Mouse (Mus musculus) myocyte (in vitro differentiated cells): ENCODE measurements around the gene Tspan11.

ENCODE experiments used
- E2F4 ChIP-seq: IDR thresholded peaks from one replicate; pipeline ENCODE4 v1.6.1; 2011; ENCODE audit warnings: mild to moderate bottlenecking, control low read depth, moderate library complexity; ENCODE audit not compliant: insufficient read depth
- MAX ChIP-seq: IDR thresholded peaks from one replicate; pipeline ENCODE4 v1.6.1; 2011; ENCODE audit warnings: low read depth, mild to moderate bottlenecking, control low read depth
- POLR2A ChIP-seq: IDR thresholded peaks from one replicate; pipeline ENCODE4 v1.6.1; 2011; ENCODE audit warnings: low read depth, mild to moderate bottlenecking, control low read depth, moderate library complexity; ENCODE audit not compliant: insufficient read length
- POLR2AphosphoS2 ChIP-seq: IDR thresholded peaks from one replicate; pipeline ENCODE4 v1.6.1; 2011; ENCODE audit warnings: low read depth, control low read depth; ENCODE audit not compliant: insufficient read length
- REST ChIP-seq: IDR thresholded peaks from one replicate; pipeline ENCODE4 v1.6.1; 2011; ENCODE audit warnings: mild to moderate bottlenecking, control low read depth, moderate library complexity; ENCODE audit not compliant: insufficient read depth, insufficient read length
- USF1 ChIP-seq: IDR thresholded peaks from one replicate; pipeline ENCODE4 v1.6.1; 2011; ENCODE audit warnings: low read depth, mild to moderate bottlenecking, control low read depth, moderate library complexity

- no peak for TF ChIP-seq POLR2AphosphoS2
- no peak for TF ChIP-seq POLR2A
- no peak for TF ChIP-seq REST
- TF ChIP-seq MAX, result no peak
- TF ChIP-seq USF1, result no peak
- no peak for TF ChIP-seq E2F4
These were observed 83.5 kb downstream of the Tspan11 start for GRCm38 (mm10) chr6:127970848-127971247.
